In the genomic region with DNA sequence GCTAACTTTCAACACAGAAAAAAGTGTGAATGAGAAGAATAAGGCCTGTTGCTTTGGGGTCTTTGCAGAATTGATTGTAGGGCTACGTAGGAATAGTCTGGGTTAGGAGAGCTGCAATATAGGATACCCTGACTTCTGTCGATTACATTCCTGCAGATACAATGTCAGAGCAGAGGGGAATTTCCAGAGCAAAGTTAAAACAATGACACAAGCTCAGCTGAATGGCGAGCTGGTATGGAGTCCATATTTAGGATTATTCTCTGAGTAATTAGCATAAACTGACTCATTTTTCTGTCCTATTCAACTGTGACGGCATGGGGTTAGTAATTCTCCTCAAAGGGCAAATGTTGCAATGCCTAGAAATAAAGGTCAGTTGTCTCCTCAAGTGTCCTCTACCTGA, we compare ENCODE assay signal across 24 mouse cellular contexts. TPM values are rescaled to one million over a fixed set of nuclear protein-coding genes. Genes with fewer than 3 reads are reported as not detected.
"Had no signal": no experiment of that assay in that cellular context is flagged by ENCODE, and none has a peak within 500 bp of the region (broad histone marks: within the 10 kb centered on the region; RNA-seq: fewer than 3 reads in every experiment).

No protein-coding gene starts in this region.

- H3K4me3 ChIP-seq: lung, embryonic 15.5 days; megakaryocyte, embryonic 14.5 days; midbrain, embryonic 13.5 days; midbrain, embryonic 15.5 days; neural tube, embryonic 12.5 days; stomach, embryonic 15.5 days had no signal

- H3K27ac ChIP-seq: lung, embryonic 15.5 days; macrophage; midbrain, embryonic 13.5 days; midbrain, embryonic 15.5 days; neural tube, embryonic 12.5 days; stomach, embryonic 15.5 days; stomach, postnatal 0 days had no signal

- H3K4me1 ChIP-seq: lung, embryonic 15.5 days; megakaryocyte, embryonic 14.5 days; midbrain, embryonic 13.5 days; midbrain, embryonic 15.5 days; neural tube, embryonic 12.5 days; stomach, embryonic 15.5 days had no signal

- H3K9ac ChIP-seq: lung, embryonic 15.5 days; midbrain, embryonic 13.5 days; midbrain, embryonic 15.5 days; neural tube, embryonic 12.5 days; stomach, embryonic 15.5 days had no signal

- H3K9me3 ChIP-seq: lung, embryonic 15.5 days; megakaryocyte, embryonic 14.5 days; midbrain, embryonic 13.5 days; midbrain, embryonic 15.5 days; neural tube, embryonic 12.5 days; stomach, embryonic 15.5 days had no signal

- ATAC-seq: lung, postnatal 0 days; midbrain, embryonic 13.5 days; midbrain, embryonic 15.5 days had no signal

- H3K27me3 ChIP-seq: lung, embryonic 15.5 days; megakaryocyte, embryonic 14.5 days; midbrain, embryonic 13.5 days; midbrain, embryonic 15.5 days; neural tube, embryonic 12.5 days; stomach, embryonic 15.5 days had no signal

- H3K36me3 ChIP-seq: lung, embryonic 15.5 days; midbrain, embryonic 13.5 days; midbrain, embryonic 15.5 days; neural tube, embryonic 12.5 days; stomach, embryonic 15.5 days had no signal

- DNase-seq: lung, adult 2 months; lung, postnatal 14 days; lung, postnatal 36 days; right cerebral cortex, postnatal 14 days; thymus, adult 2 months; thymus, postnatal 25 days; thymus, postnatal 4 days had no signal

- H3K4me2 ChIP-seq: lung, embryonic 15.5 days; midbrain, embryonic 11.5 days; midbrain, embryonic 13.5 days; midbrain, embryonic 15.5 days; neural tube, embryonic 12.5 days; stomach, embryonic 15.5 days had no signal

RNA-seq across cellular contexts. Expression of gene Gc, which starts 12.8 kb away (rescaled TPM):
- total RNA-seq: megakaryocyte progenitor cell, adult 5-6 weeks; midbrain, postnatal 0 days; monocyte, adult 5-6 weeks; neutrophil, adult 5-6 weeks had no signal
- polyA plus RNA-seq: macrophage; midbrain, embryonic 11.5 days; midbrain, embryonic 13.5 days; midbrain, embryonic 15.5 days; neural tube, embryonic 12.5 days; testis, adult 2 months; urinary bladder, adult 2 months had no signal

RNA-seq across cellular contexts. Expression of gene Npffr2, which starts 56.7 kb away (rescaled TPM):
- total RNA-seq: megakaryocyte progenitor cell, adult 5-6 weeks; monocyte, adult 5-6 weeks; neutrophil, adult 5-6 weeks had no signal
- polyA plus RNA-seq: lung, embryonic 15.5 days; macrophage; midbrain, embryonic 11.5 days; neural tube, embryonic 12.5 days; spleen, adult 2 months; stomach, embryonic 15.5 days; thymus, adult 2 months; urinary bladder, adult 2 months had no signal
